Mouse (Mus musculus): ENCODE data around the gene Cpox. TPM values are rescaled to one million over a fixed set of nuclear protein-coding genes. Genes with fewer than 3 reads are reported as not detected.

Cpox gene
- polyA plus RNA-seq, 2 experiments: 20.3 to 24.4 TPM

DNA sequence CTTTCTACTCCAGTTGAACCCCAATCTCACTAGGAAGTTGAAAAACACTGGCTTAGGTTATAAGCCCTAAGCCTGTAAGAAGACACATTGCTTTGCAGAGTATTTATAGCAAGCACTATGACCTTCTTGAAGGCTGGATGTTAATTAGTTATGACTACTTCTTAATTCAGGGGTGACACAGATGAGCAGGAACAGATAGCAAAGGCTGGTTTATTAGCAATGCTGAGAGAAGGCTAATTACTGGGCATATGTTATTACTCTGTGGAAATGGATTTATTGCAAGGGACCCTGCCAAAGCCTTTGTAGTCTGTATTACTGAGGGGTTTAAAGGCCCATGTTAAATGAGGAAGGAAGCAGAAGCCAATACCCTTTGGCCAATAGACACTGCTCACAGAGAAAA lies 34.9 kb downstream of the Cpox start:
- H3K4me2 ChIP-seq (replicated peaks; ENCODE audit: low read depth, low read length, severe bottlenecking): no peak overlapping the region
- DNase-seq (ENCODE audit: low spot score): no peak
- no peak overlapping the region for H3K4me3 ChIP-seq (replicated peaks; ENCODE audit: low read length)
- H3K9ac ChIP-seq (ENCODE audit: low read depth, low read length, severe bottlenecking): no peak overlapping the region
- H3K4me1 ChIP-seq (ENCODE audit: control insufficient read depth, insufficient read depth, low read length): no peaks in the 10 kb centered on the region
- ATAC-seq (ENCODE audit: low FRiP score, low read depth): no peak
- H3K27ac ChIP-seq (replicated peaks; ENCODE audit: low read depth, low read length): no peak overlapping the region
- no peaks in the 10 kb centered on the region for H3K9me3 ChIP-seq (ENCODE audit: control insufficient read depth, low read length)
- H3K36me3 ChIP-seq (ENCODE audit: control insufficient read depth, insufficient read depth, low read length): no peaks in the 10 kb centered on the region
- TF ChIP-seq POLR2A (IDR thresholded peaks at IDR 0.05; ENCODE audit: borderline replicate concordance, extremely low read depth, insufficient read depth, insufficient read length): no peak
- H3K27me3 ChIP-seq (ENCODE audit: control insufficient read depth, insufficient read depth, low read length): no peaks in the 10 kb centered on the region

DNA sequence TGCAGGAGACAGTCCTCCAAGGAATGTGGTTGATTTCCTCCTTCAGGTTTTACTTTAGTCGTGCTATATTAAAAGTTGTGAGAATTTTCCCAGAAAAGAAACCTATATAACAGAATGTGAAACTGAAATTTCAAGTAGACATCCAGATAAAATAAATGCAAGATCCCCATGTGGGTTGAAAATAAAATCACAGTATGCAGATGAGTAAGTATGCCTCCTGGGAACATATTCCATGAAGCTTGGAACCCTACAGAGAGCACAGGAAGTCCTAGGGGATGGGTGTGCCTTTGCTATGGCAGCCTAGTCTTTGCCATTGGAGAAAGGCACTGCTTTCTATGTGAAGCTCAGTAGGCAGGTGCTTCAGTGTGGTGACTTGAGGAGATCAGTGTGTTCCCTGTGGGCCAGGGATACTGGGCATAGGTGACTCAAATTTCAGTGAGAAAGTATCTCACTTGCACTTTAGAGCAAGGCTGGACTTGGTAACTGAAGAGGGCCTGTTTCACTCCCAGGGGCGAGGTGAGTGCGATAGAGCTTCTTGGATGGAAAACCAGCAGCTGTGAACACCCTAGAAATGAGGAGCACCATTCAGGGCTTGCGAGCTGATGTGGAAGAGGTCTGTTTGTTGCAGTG lies 37.3 kb downstream of the Cpox start:
- H3K36me3 ChIP-seq (ENCODE audit: control insufficient read depth, insufficient read depth, low read length): no peaks in the 10 kb centered on the region
- no peaks in the 10 kb centered on the region for H3K9me3 ChIP-seq (ENCODE audit: control insufficient read depth, low read length)
- no peak overlapping the region for H3K4me3 ChIP-seq (replicated peaks; ENCODE audit: low read length)
- no peak overlapping the region for H3K9ac ChIP-seq (ENCODE audit: low read depth, low read length, severe bottlenecking)
- no peak for ATAC-seq (ENCODE audit: low FRiP score, low read depth)
- no peak overlapping the region for H3K4me2 ChIP-seq (replicated peaks; ENCODE audit: low read depth, low read length, severe bottlenecking)
- H3K4me1 ChIP-seq (ENCODE audit: control insufficient read depth, insufficient read depth, low read length): no peaks in the 10 kb centered on the region
- no peak overlapping the region for H3K27ac ChIP-seq (replicated peaks; ENCODE audit: low read depth, low read length)
- DNase-seq (ENCODE audit: low spot score): no peak
- no peak for TF ChIP-seq POLR2A (IDR thresholded peaks at IDR 0.05; ENCODE audit: borderline replicate concordance, extremely low read depth, insufficient read depth, insufficient read length)
- H3K27me3 ChIP-seq (ENCODE audit: control insufficient read depth, insufficient read depth, low read length): no peaks in the 10 kb centered on the region
- WGBS: 84% methylated on average over 4 of the region's 4 CpGs

DNA sequence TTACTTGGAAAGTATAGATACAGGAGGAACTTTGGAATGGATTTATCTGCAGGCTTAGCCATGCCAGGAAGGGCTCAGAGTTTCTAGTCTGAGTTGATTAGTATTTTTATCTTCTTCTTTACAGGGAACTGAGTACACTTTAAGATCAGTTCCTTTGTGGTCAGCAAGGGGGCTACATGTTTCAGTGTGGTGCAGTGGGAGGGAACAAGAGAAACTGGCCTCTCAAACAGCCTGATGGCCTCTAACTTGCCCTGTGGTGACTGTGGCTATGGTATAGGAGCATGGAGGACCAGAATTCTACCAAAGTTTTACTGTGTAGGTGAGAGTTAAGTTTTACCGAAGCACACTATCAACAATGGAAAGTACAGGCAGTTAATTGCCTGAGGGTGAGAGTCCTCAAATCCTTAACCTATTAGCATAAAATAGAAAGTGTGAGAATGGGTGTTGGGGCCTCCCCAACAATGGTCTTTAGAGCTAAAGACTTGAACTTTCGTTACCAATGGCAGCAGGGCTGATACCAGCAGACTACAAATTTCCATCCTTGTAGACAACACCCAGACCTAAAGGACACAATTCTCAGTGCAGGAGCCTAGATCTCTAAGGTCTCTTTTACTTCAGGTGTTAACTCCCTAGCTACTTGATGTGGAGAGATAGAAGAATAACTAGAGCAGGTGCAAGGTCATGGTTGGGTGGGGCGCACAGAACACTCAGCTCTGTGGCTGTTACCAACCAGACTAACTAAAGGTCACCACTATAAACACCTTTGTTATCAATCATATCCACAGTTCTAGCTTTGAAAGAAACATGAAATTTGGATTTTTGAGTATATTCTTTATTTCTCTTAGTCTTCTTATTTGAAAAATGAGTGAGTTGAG lies 38.7 kb downstream of the Cpox start:
- TF ChIP-seq POLR2A (IDR thresholded peaks at IDR 0.05; ENCODE audit: borderline replicate concordance, extremely low read depth, insufficient read depth, insufficient read length): no peak
- DNase-seq (ENCODE audit: low spot score) (no peak), ATAC-seq (ENCODE audit: low FRiP score, low read depth) (no peak)
- Histone ChIP-seq H3K36me3 (ENCODE audit: control insufficient read depth, insufficient read depth, low read length) (no peaks in the 10 kb centered on the region), H3K27ac (replicated peaks; ENCODE audit: low read depth, low read length) (no peak overlapping the region), H3K4me2 (replicated peaks; ENCODE audit: low read depth, low read length, severe bottlenecking) (no peak overlapping the region), H3K9ac (ENCODE audit: low read depth, low read length, severe bottlenecking) (no peak overlapping the region), H3K27me3 (ENCODE audit: control insufficient read depth, insufficient read depth, low read length) (no peaks in the 10 kb centered on the region), H3K4me1 (ENCODE audit: control insufficient read depth, insufficient read depth, low read length) (no peaks in the 10 kb centered on the region), H3K9me3 (ENCODE audit: control insufficient read depth, low read length) (no peaks in the 10 kb centered on the region), H3K4me3 (replicated peaks; ENCODE audit: low read length) (no peak overlapping the region)
- WGBS: 78% methylated on average over 3 of the region's 3 CpGs

DNA sequence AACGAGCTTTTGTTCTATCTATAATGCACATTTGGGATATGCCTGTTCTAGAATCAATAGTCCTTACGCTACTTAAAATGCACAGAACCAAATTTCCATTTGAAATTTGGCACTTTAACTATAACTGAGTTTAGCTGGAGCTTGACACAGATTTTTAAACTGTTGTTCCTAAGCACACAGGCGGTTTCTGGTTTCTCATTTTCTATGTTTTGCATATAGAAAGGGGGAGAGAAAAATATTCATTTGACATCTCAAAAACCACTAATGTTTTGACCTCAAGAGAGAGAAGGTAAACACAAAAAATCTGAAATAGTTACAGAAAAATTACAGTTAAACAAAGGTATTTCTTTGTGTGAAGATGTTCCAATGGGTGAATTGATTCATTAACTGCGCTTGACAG lies 39.4 kb downstream of the Cpox start:
- WGBS: 72% methylated on average over 4 of the region's 4 CpGs

DNA sequence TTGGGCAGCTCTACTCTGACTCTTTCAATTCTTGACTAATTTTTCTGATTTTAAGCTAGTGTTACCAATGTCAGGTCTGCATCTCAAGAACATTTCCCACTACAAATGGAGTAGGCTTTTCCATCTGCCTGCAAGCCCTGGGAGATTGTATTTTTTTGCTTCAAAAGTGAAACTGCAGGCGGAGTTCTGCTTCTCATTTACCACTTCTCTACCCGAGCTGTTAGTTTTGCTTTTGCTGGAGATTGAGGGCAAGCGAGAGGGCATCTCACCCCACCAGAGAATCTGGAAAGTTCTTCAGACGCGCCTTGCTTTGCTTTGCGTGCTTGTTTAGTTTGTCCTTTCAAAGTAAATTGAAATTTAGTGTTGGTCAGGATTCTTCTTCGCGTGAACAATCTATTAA lies 42.1 kb downstream of the Cpox start:
- no peaks in the 10 kb centered on the region for H3K27me3 ChIP-seq (ENCODE audit: control insufficient read depth, insufficient read depth, low read length)
- no peak overlapping the region for H3K9ac ChIP-seq (ENCODE audit: low read depth, low read length, severe bottlenecking)
- H3K9me3 ChIP-seq (ENCODE audit: control insufficient read depth, low read length): no peaks in the 10 kb centered on the region
- H3K4me3 ChIP-seq (replicated peaks; ENCODE audit: low read length): no peak overlapping the region
- H3K4me1 ChIP-seq (ENCODE audit: control insufficient read depth, insufficient read depth, low read length): no peaks in the 10 kb centered on the region
- H3K36me3 ChIP-seq (ENCODE audit: control insufficient read depth, insufficient read depth, low read length): no peaks in the 10 kb centered on the region
- no peak for ATAC-seq (ENCODE audit: low FRiP score, low read depth)
- DNase-seq (ENCODE audit: low spot score): no peak
- TF ChIP-seq POLR2A (IDR thresholded peaks at IDR 0.05; ENCODE audit: borderline replicate concordance, extremely low read depth, insufficient read depth, insufficient read length): no peak
- 62% methylated on average over 8 of the region's 8 CpGs for WGBS
- 0 out of 2 replicates have a peak overlapping the region, but pooled peaks have one; percentile 17 for H3K4me2 ChIP-seq (replicated peaks; ENCODE audit: low read depth, low read length, severe bottlenecking)
- H3K27ac ChIP-seq (replicated peaks; ENCODE audit: low read depth, low read length): no peak overlapping the region

More for the DNA sequence above, 39.4 kb downstream of the Cpox start:
- no peak overlapping the region for H3K4me2 ChIP-seq (replicated peaks; ENCODE audit: low read depth, low read length, severe bottlenecking)
- no peaks in the 10 kb centered on the region for H3K9me3 ChIP-seq (ENCODE audit: control insufficient read depth, low read length)
- ATAC-seq (ENCODE audit: low FRiP score, low read depth) (no peak), DNase-seq (ENCODE audit: low spot score) (no peak)
- no peaks in the 10 kb centered on the region for H3K4me1 ChIP-seq (ENCODE audit: control insufficient read depth, insufficient read depth, low read length)
- TF ChIP-seq POLR2A (IDR thresholded peaks at IDR 0.05; ENCODE audit: borderline replicate concordance, extremely low read depth, insufficient read depth, insufficient read length): no peak
- H3K9ac ChIP-seq (ENCODE audit: low read depth, low read length, severe bottlenecking): no peak overlapping the region
- H3K27me3 ChIP-seq (ENCODE audit: control insufficient read depth, insufficient read depth, low read length): no peaks in the 10 kb centered on the region
- no peaks in the 10 kb centered on the region for H3K36me3 ChIP-seq (ENCODE audit: control insufficient read depth, insufficient read depth, low read length)
- H3K27ac ChIP-seq (replicated peaks; ENCODE audit: low read depth, low read length): no peak overlapping the region
- H3K4me3 ChIP-seq (replicated peaks; ENCODE audit: low read length): no peak overlapping the region

Data from limb, embryonic 14.5 days (tissue).